Mouse (Mus musculus) forebrain, embryonic 11.5 days (tissue): ENCODE measurements around the gene Trim12a. TPM values are rescaled to one million over a fixed set of nuclear protein-coding genes. Genes with fewer than 3 reads are reported as not detected.
"Not testable (repeated sequence)": the region's sequence is repeated elsewhere in the genome, so short reads cannot be mapped to it uniquely, and the experiment has no call there.

Experiments
- ATAC-seq: fragments of 200-750 bp; cut with Nextera tagmentation; replicated peaks from 2 replicates; pipeline ENCODE4 v1.8.0; 2017; ENCODE audit warnings: moderate TSS enrichment; ENCODE audit not compliant: low FRiP score
- DNase-seq: peaks from one replicate; pipeline ENCODE4 v3.0.0-alpha.2; 2017; ENCODE audit warnings: low spot score
- H3K27ac ChIP-seq: fragments of 300-500 bp; sonication (generic); 2 replicates; pipeline ENCODE4 v1.5.1; 2014; ENCODE audit warnings: low read depth, low read length
- H3K27me3 ChIP-seq: fragments of 300-500 bp; sonication (generic); 2 replicates; pipeline ENCODE4 v1.6.1; 2014; ENCODE audit warnings: mild to moderate bottlenecking, low read length, mixed read lengths; ENCODE audit not compliant: control insufficient read depth, insufficient read depth
- H3K36me3 ChIP-seq: fragments of 300-500 bp; sonication (generic); 2 replicates; pipeline ENCODE4 v1.6.1; 2014; ENCODE audit warnings: mild to moderate bottlenecking, low read length, moderate library complexity, mixed read lengths; ENCODE audit not compliant: control insufficient read depth, insufficient read depth
- H3K4me1 ChIP-seq: fragments of 300-500 bp; sonication (generic); replicated peaks from 2 replicates; pipeline ENCODE4 v1.6.1; 2014; ENCODE audit warnings: low read length, mixed read lengths; ENCODE audit not compliant: control insufficient read depth, insufficient read depth
- H3K4me2 ChIP-seq: fragments of 300-500 bp; sonication (generic); 2 replicates; pipeline ENCODE4 v1.6.1; 2014; ENCODE audit warnings: low read depth, mild to moderate bottlenecking, low read length, moderate library complexity, mixed read lengths; ENCODE audit not compliant: severe bottlenecking
- H3K4me3 ChIP-seq: fragments of 300-500 bp; sonication (generic); 2 replicates; pipeline ENCODE4 v1.5.1; 2014; ENCODE audit warnings: low read depth, low read length
- H3K9ac ChIP-seq: fragments of 300-500 bp; sonication (generic); 2 replicates; pipeline ENCODE4 v1.6.1; 2014; ENCODE audit warnings: low read length
- H3K9me3 ChIP-seq: fragments of 300-500 bp; sonication (generic); 2 replicates; pipeline ENCODE4 v1.6.1; 2016; ENCODE audit warnings: low read length, mixed read lengths; ENCODE audit not compliant: control insufficient read depth
- WGBS: fragments of 180-500 bp; shearing (Covaris S2); extraction: QIAGEN DNeasy Blood & Tissue Kit; methylation state at CpG from one replicate; pipeline ENCODE4 v1.1.7; 2014; 5-methylcytosine and 5-hydroxymethylcytosine counted together
- polyA plus RNA-seq: library from polyadenylated mRNA; unstranded; fragments of >200 nt; fragmentation: Nextera tagmentation; extraction: Ambion mirVana; gene quantifications from 2 replicates; pipeline ENCODE4 v1.2.1, GENCODE M21; 2014

The Trim12a gene
- polyA plus RNA-seq, 1 experiment from 2014 or later: 1.7 TPM

- Histone ChIP-seq H3K4me3 (peak overlapping the region; percentile 0; the same call in 1 of the 2 replicates), H3K9me3 (no peaks in the 10 kb centered on the region), H3K36me3 (no peaks in the 10 kb centered on the region), H3K4me1 (no peaks in the 10 kb centered on the region), H3K4me2 (peak overlapping the region; percentile 6; the same call in 1 of the 2 replicates), H3K27me3 (no peaks in the 10 kb centered on the region), H3K9ac (no peak overlapping the region), H3K27ac (no peak overlapping the region)
- DNase-seq: no peak
- ATAC-seq: no peak
- WGBS: 16% methylated on average over 15 of the region's 15 CpGs
These were observed 391 bp downstream of the Trim12a start for GRCm38 (mm10) chr7:104314796-104315353.

- Histone ChIP-seq H3K9ac (no peak overlapping the region), H3K36me3 (no peaks in the 10 kb centered on the region), H3K9me3 (no peaks in the 10 kb centered on the region), H3K4me3 (no peak overlapping the region), H3K27ac (no peak overlapping the region), H3K27me3 (no peaks in the 10 kb centered on the region), H3K4me1 (no peaks in the 10 kb centered on the region), H3K4me2 (no peak overlapping the region)
- ATAC-seq (no peak), DNase-seq (no peak)
- 89% methylated on average over 5 of the region's 5 CpGs for WGBS
These were observed 23.4 kb downstream of the Trim12a start for GRCm38 (mm10) chr7:104291638-104292400.

DNA sequence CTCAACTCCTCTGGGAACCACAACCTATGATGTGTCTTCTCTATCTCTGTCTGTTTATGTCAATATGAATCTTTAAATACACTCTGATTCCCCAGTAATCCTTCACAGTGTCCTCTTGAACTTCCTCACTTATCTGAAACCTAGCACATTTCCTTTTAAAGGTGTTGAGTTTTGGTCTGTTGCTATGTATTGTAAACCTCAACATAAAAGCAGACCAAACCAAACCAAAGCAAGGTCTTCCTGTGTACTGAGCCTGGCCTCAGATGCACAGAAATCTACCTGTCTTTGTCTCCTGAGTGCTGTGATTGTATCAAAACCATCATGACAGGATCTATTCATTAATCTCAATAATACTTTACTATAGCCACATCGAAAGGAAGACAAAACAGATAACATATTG, 24.6 kb downstream of the Trim12a start:
- Histone ChIP-seq H3K4me1 (no peaks in the 10 kb centered on the region), H3K9ac (no peak overlapping the region)
- 92% methylated on average over 1 of the region's 1 CpGs for WGBS

DNA sequence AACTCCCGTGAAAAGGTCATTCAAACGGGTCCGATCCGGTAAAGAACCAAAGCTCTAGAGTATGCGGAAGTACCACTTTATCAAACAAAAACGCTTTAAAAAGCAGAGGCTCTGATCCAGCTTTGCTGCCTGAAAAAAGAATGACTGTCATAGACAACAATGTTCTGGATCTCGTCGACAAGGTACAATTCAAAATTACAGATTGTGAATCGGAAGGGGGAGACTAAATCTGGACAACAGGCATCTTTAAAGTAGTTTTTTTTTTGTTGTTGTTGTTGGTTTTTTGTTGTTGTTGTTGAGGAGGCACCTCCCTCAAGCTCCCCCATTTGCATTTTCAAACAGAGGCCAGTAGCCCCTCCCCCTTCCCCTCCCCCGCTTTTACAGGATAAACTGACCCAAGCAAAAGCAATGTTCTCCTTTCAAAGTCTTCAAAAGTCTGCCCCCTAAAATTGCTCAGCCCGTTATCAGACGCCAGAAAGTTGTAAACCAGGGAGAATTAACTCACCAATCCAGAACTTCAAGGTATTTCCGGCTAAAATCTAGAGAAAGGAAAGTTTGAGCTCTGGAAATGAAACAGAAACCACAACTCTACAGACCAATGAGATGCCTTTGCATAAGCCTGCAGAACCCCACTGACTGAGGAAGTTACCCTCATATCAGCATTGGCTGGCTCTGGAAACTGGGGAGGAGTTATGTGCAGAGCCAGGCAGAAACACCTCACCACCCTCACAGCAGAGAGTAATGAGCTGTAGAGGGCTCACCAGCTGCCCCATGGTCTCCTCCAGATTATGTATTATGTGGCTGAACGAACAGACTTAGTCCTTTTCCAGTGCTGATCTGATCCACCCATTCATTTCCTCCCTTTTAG, 27.5 kb downstream of the Trim12a start, which contains the start of gene Trim5:
Trim5 (minus strand) TSS at position 519 of the 868 bp plus-strand sequence.
- ATAC-seq, H3K27me3 ChIP-seq, H3K9ac ChIP-seq, H3K27ac ChIP-seq, H3K4me1 ChIP-seq, H3K4me3 ChIP-seq, H3K9me3 ChIP-seq, DNase-seq, H3K4me2 ChIP-seq, H3K36me3 ChIP-seq: not testable (repeated sequence)
- 52% methylated on average over 14 of the region's 14 CpGs for WGBS

More for the DNA sequence above, 24.6 kb downstream of the Trim12a start:
- Histone ChIP-seq H3K27me3 (no peaks in the 10 kb centered on the region), H3K4me3 (no peak overlapping the region), H3K9me3 (no peaks in the 10 kb centered on the region), H3K4me2 (no peak overlapping the region), H3K27ac (no peak overlapping the region), H3K36me3 (no peaks in the 10 kb centered on the region)
- no peak for DNase-seq
- ATAC-seq: no peak

GRCm38 (mm10) chr7:104279361-104279760, 35.9 kb downstream of the Trim12a start:
- WGBS: 89% methylated on average over 3 of the region's 3 CpGs
- H3K9me3 ChIP-seq: not testable (repeated sequence)

DNA sequence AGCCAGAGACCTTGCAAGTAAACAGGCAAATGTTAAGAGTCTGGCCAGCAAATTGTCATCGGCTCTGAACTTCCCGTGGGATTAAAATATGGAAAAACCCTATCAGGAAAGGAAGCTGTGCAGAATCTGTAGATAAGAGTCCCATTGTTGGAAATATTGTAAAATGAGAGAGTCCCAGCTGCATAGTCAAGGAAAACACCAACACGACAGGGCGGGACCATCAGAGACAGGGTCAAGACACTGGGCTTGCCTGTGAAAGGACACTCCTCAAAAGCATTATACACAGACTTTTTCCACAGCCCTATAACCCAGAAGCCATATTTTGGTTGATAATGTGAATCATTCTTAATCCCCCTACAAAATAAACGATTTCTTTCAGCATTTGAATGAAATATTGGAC, 49.9 kb downstream of the Trim12a start:
- DNase-seq, H3K9ac ChIP-seq, H3K27me3 ChIP-seq, H3K4me1 ChIP-seq, H3K36me3 ChIP-seq, H3K27ac ChIP-seq, H3K4me3 ChIP-seq, H3K9me3 ChIP-seq, ATAC-seq, H3K4me2 ChIP-seq: not testable (repeated sequence)
- WGBS: 86% methylated on average over 2 of the region's 5 CpGs

More at GRCm38 (mm10) chr7:104279361-104279760, 35.9 kb downstream of the Trim12a start:
- H3K4me3 ChIP-seq, DNase-seq, ATAC-seq, H3K9ac ChIP-seq, H3K4me2 ChIP-seq, H3K4me1 ChIP-seq, H3K27me3 ChIP-seq, H3K27ac ChIP-seq, H3K36me3 ChIP-seq: not testable (repeated sequence)

GRCm38 (mm10) chr7:104260380-104260779, 54.9 kb downstream of the Trim12a start:
- DNase-seq, H3K36me3 ChIP-seq, H3K27ac ChIP-seq, H3K4me1 ChIP-seq, H3K4me3 ChIP-seq, H3K9me3 ChIP-seq, ATAC-seq, H3K9ac ChIP-seq, H3K27me3 ChIP-seq, H3K4me2 ChIP-seq: not testable (repeated sequence)
- 92% methylated on average over 4 of the region's 4 CpGs for WGBS
